Mouse (Mus musculus) E14TG2a.4 (cell line): Measurements from ENCODE around the gene Tll2.

Experiments
- H3K27me3 ChIP-seq: 2 replicates; pipeline ENCODE4 v1.6.1; 2014; ENCODE audit warnings: low read length, control low read depth; ENCODE audit not compliant: insufficient read depth
- H3K36me3 ChIP-seq: 2 replicates; pipeline ENCODE4 v1.6.1; 2014; ENCODE audit warnings: low read length, control low read depth; ENCODE audit not compliant: insufficient read depth
- H3K4me1 ChIP-seq: replicated peaks from 2 replicates; pipeline ENCODE4 v1.6.1; 2014; ENCODE audit warnings: low read depth, low read length, control low read depth
- H3K4me3 ChIP-seq: replicated peaks from 2 replicates; pipeline ENCODE4 v1.5.1; 2014; ENCODE audit warnings: mild to moderate bottlenecking, low read length
- H3K9me3 ChIP-seq: 2 replicates; pipeline ENCODE4 v1.6.1; 2014; ENCODE audit warnings: low read length, control low read depth
- CTCF ChIP-seq: conservative IDR thresholded peaks from 2 replicates; pipeline ENCODE4 v1.5.1; 2014; ENCODE audit warnings: low read length
- NANOG ChIP-seq: IDR thresholded peaks from 2 replicates; pipeline ENCODE4 v1.6.1; 2014; ENCODE audit warnings: borderline replicate concordance, low read length, mixed read lengths
- POU5F1 ChIP-seq: IDR thresholded peaks from 2 replicates; pipeline ENCODE4 v1.6.1; 2014; ENCODE audit warnings: low read length, borderline replicate concordance

Tll2 gene

GRCm38 (mm10) chr19:41206041-41206810 is 409 bp downstream of the Tll2 start:
- Histone ChIP-seq H3K27me3 (peaks cover 52% of the 10 kb centered on the region), H3K4me3 (peak overlapping the region; percentile 77), H3K4me1 (peaks cover 21% of the 10 kb centered on the region), H3K9me3 (peaks cover 10% of the 10 kb centered on the region), H3K36me3 (peaks cover 5% of the 10 kb centered on the region)
- TF ChIP-seq POU5F1 = no peak
- TF ChIP-seq NANOG = no peak

GRCm38 (mm10) chr19:41204159-41205081 is 2.2 kb downstream of the Tll2 start:
- H3K4me1 ChIP-seq = peaks cover 21% of the 10 kb centered on the region
- H3K27me3 ChIP-seq = peaks cover 52% of the 10 kb centered on the region
- no peak overlapping the region for H3K4me3 ChIP-seq
- no peaks in the 10 kb centered on the region for H3K36me3 ChIP-seq
- peaks cover 10% of the 10 kb centered on the region for H3K9me3 ChIP-seq
- TF ChIP-seq NANOG (no peak), CTCF (peak; percentile 27), POU5F1 (no peak)

- peaks cover 4% of the 10 kb centered on the region; the same call in 1 of the 2 replicates for H3K4me1 ChIP-seq
- H3K9me3 ChIP-seq = no peaks in the 10 kb centered on the region
- H3K36me3 ChIP-seq = no peaks in the 10 kb centered on the region
- H3K27me3 ChIP-seq = peaks cover 13% of the 10 kb centered on the region; the same call in 1 of the 2 replicates
- H3K4me3 ChIP-seq = no peak overlapping the region
- no peak for TF ChIP-seq NANOG
- TF ChIP-seq POU5F1 = no peak
- no peak for TF ChIP-seq CTCF
These were observed 9.0 kb downstream of the Tll2 start for GRCm38 (mm10) chr19:41197606-41198005.

- TF ChIP-seq CTCF = no peak
- Histone ChIP-seq H3K27me3 (peaks cover 7% of the 10 kb centered on the region; the same call in 1 of the 2 replicates), H3K36me3 (no peaks in the 10 kb centered on the region), H3K4me3 (no peak overlapping the region), H3K9me3 (no peaks in the 10 kb centered on the region), H3K4me1 (peaks cover 4% of the 10 kb centered on the region; the same call in 1 of the 2 replicates)
These were observed 13.3 kb downstream of the Tll2 start for GRCm38 (mm10) chr19:41193379-41193778.

GRCm38 (mm10) chr19:41192953-41193352 is 13.7 kb downstream of the Tll2 start:
- TF ChIP-seq CTCF = no peak
- Histone ChIP-seq H3K27me3 (peaks cover 7% of the 10 kb centered on the region; the same call in 1 of the 2 replicates), H3K4me1 (peaks cover 4% of the 10 kb centered on the region; the same call in 1 of the 2 replicates), H3K4me3 (no peak overlapping the region), H3K36me3 (no peaks in the 10 kb centered on the region), H3K9me3 (no peaks in the 10 kb centered on the region)

GRCm38 (mm10) chr19:41191724-41192123 is 14.9 kb downstream of the Tll2 start:
- H3K9me3 ChIP-seq = no peaks in the 10 kb centered on the region
- no peak for TF ChIP-seq POU5F1
- no peak for TF ChIP-seq CTCF
- no peak for TF ChIP-seq NANOG
- H3K36me3 ChIP-seq = no peaks in the 10 kb centered on the region
- no peak overlapping the region for H3K4me3 ChIP-seq
- peaks cover 7% of the 10 kb centered on the region; the same call in 1 of the 2 replicates for H3K27me3 ChIP-seq
- H3K4me1 ChIP-seq = no peaks in the 10 kb centered on the region

- Histone ChIP-seq H3K36me3 (no peaks in the 10 kb centered on the region), H3K4me1 (no peaks in the 10 kb centered on the region), H3K9me3 (no peaks in the 10 kb centered on the region), H3K4me3 (no peak overlapping the region), H3K27me3 (peaks cover 7% of the 10 kb centered on the region; the same call in 1 of the 2 replicates)
- no peak for TF ChIP-seq NANOG
These were observed 15.7 kb downstream of the Tll2 start for GRCm38 (mm10) chr19:41190876-41191434.

- Histone ChIP-seq H3K9me3 (no peaks in the 10 kb centered on the region), H3K4me3 (no peak overlapping the region), H3K36me3 (no peaks in the 10 kb centered on the region), H3K27me3 (peaks cover 7% of the 10 kb centered on the region; the same call in 1 of the 2 replicates), H3K4me1 (no peaks in the 10 kb centered on the region)
- TF ChIP-seq NANOG (no peak), POU5F1 (no peak), CTCF (no peak)
These were observed 29.3 kb downstream of the Tll2 start for GRCm38 (mm10) chr19:41177331-41177730.
